Mouse (Mus musculus): ENCODE measurements around the gene R3hdm2. TPM values are rescaled to one million over a fixed set of nuclear protein-coding genes. Genes with fewer than 3 reads are reported as not detected.

Gene R3hdm2
- polyA plus RNA-seq, 1 experiment, result 122 TPM

DNA sequence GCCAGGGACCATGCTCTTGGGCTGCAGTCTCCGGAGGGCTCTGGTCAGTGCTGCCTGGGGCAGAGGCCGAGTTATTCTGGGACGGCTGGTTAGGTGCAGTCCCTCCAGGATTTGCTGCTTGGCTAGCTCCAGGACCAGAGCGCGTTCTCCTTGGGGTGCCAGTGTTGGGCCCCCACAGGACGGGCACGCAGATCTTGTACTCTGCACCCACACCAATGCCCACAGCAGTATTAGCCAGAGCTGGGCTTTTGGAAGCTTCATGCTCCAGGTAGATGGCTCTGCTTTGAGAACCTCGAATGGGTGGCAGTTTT is 28.9 kb upstream of the R3hdm2 start:
- Histone ChIP-seq H3K36me3 (ENCODE audit: control insufficient read depth, insufficient read depth, low read length, poor library complexity, severe bottlenecking) (no peaks in the 10 kb centered on the region), H3K4me3 (ENCODE audit: low read depth, low read length) (peak overlapping the region; percentile 58), H3K9me3 (replicated peaks; ENCODE audit: control insufficient read depth, insufficient read depth, low read length, poor library complexity, severe bottlenecking) (no peaks in the 10 kb centered on the region), H3K9ac (ENCODE audit: low read depth, poor library complexity, severe bottlenecking) (peak overlapping the region; percentile 6; the same call in 1 of the 2 replicates), H3K27me3 (ENCODE audit: control insufficient read depth, insufficient read depth, low read length, poor library complexity, severe bottlenecking) (no peaks in the 10 kb centered on the region), H3K27ac (ENCODE audit: insufficient read depth, low read length) (no peak overlapping the region), H3K4me1 (ENCODE audit: control insufficient read depth, insufficient read depth, low read length) (no peaks in the 10 kb centered on the region)
- no peak for TF ChIP-seq CTCF (IDR thresholded peaks at IDR 0.05; ENCODE audit: low read depth, low read length)
- TF ChIP-seq EP300 (IDR thresholded peaks at IDR 0.05; ENCODE audit: insufficient read depth, low read depth, low read length), result no peak
- TF ChIP-seq POLR2A (IDR thresholded peaks at IDR 0.05; ENCODE audit: insufficient read depth, low read length), result no peak

DNA sequence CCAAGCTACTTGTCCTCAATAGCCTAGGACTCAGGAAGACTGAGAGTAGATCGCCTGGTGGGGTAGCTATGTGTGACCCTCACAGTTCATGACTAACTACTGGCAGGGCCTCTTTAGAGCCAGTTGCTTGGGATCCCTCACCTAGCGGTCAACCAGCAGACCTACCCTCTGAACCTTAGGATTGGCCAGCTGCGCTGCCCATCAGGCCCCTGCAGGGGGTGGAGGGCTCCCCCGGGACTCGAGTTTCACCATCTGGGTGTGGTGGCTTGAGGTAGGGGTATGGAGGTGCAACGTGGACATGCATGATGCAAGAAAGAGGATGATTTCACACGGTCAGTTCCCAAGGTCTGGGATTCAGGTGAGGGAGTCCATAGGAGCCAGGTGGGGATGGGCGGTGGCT is 28.4 kb upstream of the R3hdm2 start:
- Histone ChIP-seq H3K9ac (ENCODE audit: low read depth, poor library complexity, severe bottlenecking) (peak overlapping the region; percentile 16; the same call in 1 of the 2 replicates), H3K27me3 (ENCODE audit: control insufficient read depth, insufficient read depth, low read length, poor library complexity, severe bottlenecking) (no peaks in the 10 kb centered on the region), H3K27ac (ENCODE audit: insufficient read depth, low read length) (no peak overlapping the region), H3K36me3 (ENCODE audit: control insufficient read depth, insufficient read depth, low read length, poor library complexity, severe bottlenecking) (no peaks in the 10 kb centered on the region), H3K4me1 (ENCODE audit: control insufficient read depth, insufficient read depth, low read length) (no peaks in the 10 kb centered on the region), H3K9me3 (replicated peaks; ENCODE audit: control insufficient read depth, insufficient read depth, low read length, poor library complexity, severe bottlenecking) (no peaks in the 10 kb centered on the region), H3K4me3 (ENCODE audit: low read depth, low read length) (peak overlapping the region; percentile 20; the same call in 1 of the 2 replicates)
- TF ChIP-seq POLR2A (IDR thresholded peaks at IDR 0.05; ENCODE audit: insufficient read depth, low read length) (no peak), EP300 (IDR thresholded peaks at IDR 0.05; ENCODE audit: insufficient read depth, low read depth, low read length) (no peak), CTCF (IDR thresholded peaks at IDR 0.05; ENCODE audit: low read depth, low read length) (no peak)

DNA sequence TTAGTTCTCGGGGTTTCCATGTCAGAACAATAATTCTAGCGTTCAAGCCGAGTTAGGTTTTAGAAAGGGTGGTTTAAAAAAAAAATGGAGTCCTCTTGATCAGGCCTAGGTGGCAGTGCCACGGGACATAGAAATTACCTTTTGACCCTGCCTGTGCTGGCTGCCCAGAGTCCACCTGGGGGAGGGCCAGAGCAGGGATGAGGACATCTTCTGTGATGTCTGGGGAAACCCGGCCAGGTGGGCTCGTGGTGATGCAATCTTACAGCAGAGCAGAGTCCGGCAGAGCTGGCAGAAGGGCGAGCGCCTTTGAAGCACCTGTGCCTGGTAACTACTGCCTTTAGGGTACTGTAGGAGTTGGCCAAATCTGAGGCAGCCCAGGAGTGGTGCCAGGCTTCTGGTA is 27.9 kb upstream of the R3hdm2 start:
- Histone ChIP-seq H3K4me3 (ENCODE audit: low read depth, low read length) (no peak overlapping the region; the same call in 1 of the 2 replicates), H3K27ac (ENCODE audit: insufficient read depth, low read length) (no peak overlapping the region), H3K9me3 (replicated peaks; ENCODE audit: control insufficient read depth, insufficient read depth, low read length, poor library complexity, severe bottlenecking) (no peaks in the 10 kb centered on the region)

DNA sequence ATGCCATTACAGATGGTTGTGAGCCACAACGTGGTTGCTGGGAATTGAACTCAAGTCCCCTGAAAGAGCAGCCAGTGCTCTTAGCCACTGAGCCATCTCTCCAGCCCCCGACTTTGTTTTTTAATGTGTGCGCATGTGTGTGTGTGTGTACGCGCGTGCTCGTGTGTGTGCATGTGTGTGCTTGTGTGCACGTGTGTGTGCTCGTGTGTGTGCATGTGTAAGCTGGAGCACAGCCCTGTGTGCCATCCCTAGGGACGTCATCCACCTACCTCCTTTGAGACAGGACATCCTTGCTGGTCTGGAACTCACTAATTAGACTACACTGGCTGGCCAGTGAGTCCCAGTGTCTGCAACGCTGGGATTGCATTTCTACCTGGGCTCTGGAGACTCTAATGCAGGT is 27.4 kb upstream of the R3hdm2 start:
- no peak for TF ChIP-seq CTCF (IDR thresholded peaks at IDR 0.05; ENCODE audit: low read depth, low read length)
- TF ChIP-seq EP300 (IDR thresholded peaks at IDR 0.05; ENCODE audit: insufficient read depth, low read depth, low read length), result no peak
- no peak for TF ChIP-seq POLR2A (IDR thresholded peaks at IDR 0.05; ENCODE audit: insufficient read depth, low read length)
- Histone ChIP-seq H3K4me3 (ENCODE audit: low read depth, low read length) (no peak overlapping the region), H3K27ac (ENCODE audit: insufficient read depth, low read length) (no peak overlapping the region), H3K4me1 (ENCODE audit: control insufficient read depth, insufficient read depth, low read length) (no peaks in the 10 kb centered on the region), H3K9ac (ENCODE audit: low read depth, poor library complexity, severe bottlenecking) (no peak overlapping the region), H3K27me3 (ENCODE audit: control insufficient read depth, insufficient read depth, low read length, poor library complexity, severe bottlenecking) (no peaks in the 10 kb centered on the region), H3K36me3 (ENCODE audit: control insufficient read depth, insufficient read depth, low read length, poor library complexity, severe bottlenecking) (no peaks in the 10 kb centered on the region), H3K9me3 (replicated peaks; ENCODE audit: control insufficient read depth, insufficient read depth, low read length, poor library complexity, severe bottlenecking) (no peaks in the 10 kb centered on the region)

More for the DNA sequence above, 27.9 kb upstream of the R3hdm2 start:
- H3K36me3 ChIP-seq (ENCODE audit: control insufficient read depth, insufficient read depth, low read length, poor library complexity, severe bottlenecking), result no peaks in the 10 kb centered on the region
- TF ChIP-seq CTCF (IDR thresholded peaks at IDR 0.05; ENCODE audit: low read depth, low read length) (no peak), POLR2A (IDR thresholded peaks at IDR 0.05; ENCODE audit: insufficient read depth, low read length) (no peak), EP300 (IDR thresholded peaks at IDR 0.05; ENCODE audit: insufficient read depth, low read depth, low read length) (no peak)
- peak overlapping the region; percentile 16; the same call in 1 of the 2 replicates for H3K9ac ChIP-seq (ENCODE audit: low read depth, poor library complexity, severe bottlenecking)
- H3K27me3 ChIP-seq (ENCODE audit: control insufficient read depth, insufficient read depth, low read length, poor library complexity, severe bottlenecking), result no peaks in the 10 kb centered on the region
- no peaks in the 10 kb centered on the region for H3K4me1 ChIP-seq (ENCODE audit: control insufficient read depth, insufficient read depth, low read length)

DNA sequence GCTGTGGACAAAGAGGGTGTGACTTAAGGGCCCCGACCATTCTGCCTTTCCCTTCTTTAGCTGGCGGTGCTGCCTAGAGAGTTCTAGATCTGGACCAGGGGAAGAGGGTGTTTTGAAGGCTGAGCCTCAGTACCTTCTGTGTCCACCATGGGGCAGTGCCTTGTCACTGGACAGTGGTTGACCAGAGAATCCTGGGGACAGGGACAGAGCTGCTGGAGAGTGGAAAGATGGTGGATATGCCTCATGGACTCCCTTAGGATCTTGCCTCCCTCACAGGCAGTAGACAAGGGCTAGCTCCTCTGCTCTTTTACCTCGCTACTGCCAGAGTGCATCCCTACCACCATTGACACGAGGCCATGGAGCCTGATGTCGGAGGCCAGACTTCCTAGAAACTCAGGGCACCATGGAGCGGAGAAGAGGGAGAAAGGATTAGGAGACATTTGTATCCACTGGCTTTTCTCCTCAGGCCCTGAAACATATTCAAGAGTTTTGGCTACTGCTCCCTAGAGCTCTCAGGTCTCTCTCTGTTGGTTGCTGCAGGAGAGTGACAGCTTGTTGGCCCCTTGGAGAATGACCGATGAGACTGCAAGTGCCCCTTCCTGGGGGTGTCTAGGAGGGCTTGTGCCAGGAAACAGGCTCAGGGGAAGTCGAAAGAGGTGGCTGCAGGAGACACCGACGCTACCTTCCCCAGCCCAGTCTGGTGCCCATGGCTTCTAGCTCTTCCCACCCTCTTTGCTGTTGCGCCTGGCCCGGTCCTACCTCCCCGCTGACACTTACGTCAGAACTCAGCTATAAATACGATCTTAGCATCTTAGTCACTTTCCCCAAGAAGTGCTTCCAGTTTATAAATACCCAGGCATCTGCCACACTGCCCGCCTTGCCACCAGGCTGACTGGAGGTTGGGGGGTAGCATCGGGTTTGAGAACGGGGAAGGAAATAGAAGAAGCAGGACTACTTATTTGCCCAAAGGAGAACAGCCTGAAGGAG is 25.9 kb upstream of the R3hdm2 start, which contains the start of gene Inhbe:
TSS of gene Inhbe (minus strand) at position 503 of the 987 bp plus-strand sequence.
- H3K36me3 ChIP-seq (ENCODE audit: control insufficient read depth, insufficient read depth, low read length, poor library complexity, severe bottlenecking), result no peaks in the 10 kb centered on the region
- no peak within 1 kb of the TSS for H3K9ac ChIP-seq (ENCODE audit: low read depth, poor library complexity, severe bottlenecking)
- H3K4me3 ChIP-seq (ENCODE audit: low read depth, low read length), result no peak within 1 kb of the TSS
- H3K4me1 ChIP-seq (ENCODE audit: control insufficient read depth, insufficient read depth, low read length), result no peaks in the 10 kb centered on the region
- TF ChIP-seq EP300 (IDR thresholded peaks at IDR 0.05; ENCODE audit: insufficient read depth, low read depth, low read length) (no peak), CTCF (IDR thresholded peaks at IDR 0.05; ENCODE audit: low read depth, low read length) (peak; percentile 26)
- H3K27ac ChIP-seq (ENCODE audit: insufficient read depth, low read length), result no peak within 1 kb of the TSS
- no peaks in the 10 kb centered on the region for H3K9me3 ChIP-seq (replicated peaks; ENCODE audit: control insufficient read depth, insufficient read depth, low read length, poor library complexity, severe bottlenecking)
- H3K27me3 ChIP-seq (ENCODE audit: control insufficient read depth, insufficient read depth, low read length, poor library complexity, severe bottlenecking), result no peaks in the 10 kb centered on the region

DNA sequence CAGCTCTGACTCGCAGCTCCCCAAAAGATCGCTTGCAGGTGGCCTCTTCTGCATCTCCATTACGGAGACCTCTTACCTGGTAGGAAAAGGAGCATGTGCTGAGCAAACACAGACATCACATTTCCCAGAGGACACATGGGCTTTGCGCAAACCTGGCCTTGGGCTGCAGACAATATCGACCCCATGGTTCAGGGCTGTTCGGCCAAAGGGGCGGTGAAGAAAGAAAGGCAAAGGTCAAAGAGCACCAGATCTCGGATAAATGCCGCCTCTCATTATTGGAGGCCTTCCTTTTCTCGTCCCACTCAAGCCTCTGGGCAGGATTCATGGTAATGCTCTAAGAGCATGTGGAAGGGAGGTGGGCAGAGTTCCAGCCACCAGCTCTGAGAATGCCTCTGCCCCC is 24.8 kb upstream of the R3hdm2 start:
- Histone ChIP-seq H3K4me1 (ENCODE audit: control insufficient read depth, insufficient read depth, low read length) (no peaks in the 10 kb centered on the region), H3K36me3 (ENCODE audit: control insufficient read depth, insufficient read depth, low read length, poor library complexity, severe bottlenecking) (no peaks in the 10 kb centered on the region)
- TF ChIP-seq EP300 (IDR thresholded peaks at IDR 0.05; ENCODE audit: insufficient read depth, low read depth, low read length) (no peak), POLR2A (IDR thresholded peaks at IDR 0.05; ENCODE audit: insufficient read depth, low read length) (no peak), CTCF (IDR thresholded peaks at IDR 0.05; ENCODE audit: low read depth, low read length) (no peak)

More for the DNA sequence above, 24.8 kb upstream of the R3hdm2 start:
- H3K9me3 ChIP-seq (replicated peaks; ENCODE audit: control insufficient read depth, insufficient read depth, low read length, poor library complexity, severe bottlenecking), result no peaks in the 10 kb centered on the region
- no peak overlapping the region for H3K9ac ChIP-seq (ENCODE audit: low read depth, poor library complexity, severe bottlenecking)
- H3K27ac ChIP-seq (ENCODE audit: insufficient read depth, low read length), result no peak overlapping the region
- no peaks in the 10 kb centered on the region for H3K27me3 ChIP-seq (ENCODE audit: control insufficient read depth, insufficient read depth, low read length, poor library complexity, severe bottlenecking)
- no peak overlapping the region for H3K4me3 ChIP-seq (ENCODE audit: low read depth, low read length)
